Mouse (Mus musculus): ENCODE measurements around the gene Klhdc1. TPM values are rescaled to one million over a fixed set of nuclear protein-coding genes. Genes with fewer than 3 reads are reported as not detected.

Gene Klhdc1
- total and polyA plus RNA-seq, 2 experiments from 2014 or later: 11.2 to 23.7 TPM

GRCm38 (mm10) chr12:69253806-69254205, 12.8 kb downstream of the Klhdc1 start:
- H3K27ac ChIP-seq (ENCODE audit: low read depth, low read length): no peak overlapping the region
- H3K4me2 ChIP-seq (ENCODE audit: low read depth): no peak overlapping the region
- ATAC-seq (no peak), DNase-seq (no peak)
- no peak for TF ChIP-seq CTCF (IDR thresholded peaks at IDR 0.05; ENCODE audit: low read depth)
- no peak overlapping the region for H3K9ac ChIP-seq
- no peaks in the 10 kb centered on the region for H3K9me3 ChIP-seq (ENCODE audit: low read length)
- WGBS: 89% methylated on average over 1 of the region's 1 CpGs
- H3K4me1 ChIP-seq (ENCODE audit: insufficient read depth): no peaks in the 10 kb centered on the region
- no peak overlapping the region for H3K4me3 ChIP-seq (ENCODE audit: low read depth, low read length)
- no peaks in the 10 kb centered on the region for H3K36me3 ChIP-seq (ENCODE audit: insufficient read depth)
- no peaks in the 10 kb centered on the region for H3K27me3 ChIP-seq (ENCODE audit: insufficient read depth, low read length)

DNA sequence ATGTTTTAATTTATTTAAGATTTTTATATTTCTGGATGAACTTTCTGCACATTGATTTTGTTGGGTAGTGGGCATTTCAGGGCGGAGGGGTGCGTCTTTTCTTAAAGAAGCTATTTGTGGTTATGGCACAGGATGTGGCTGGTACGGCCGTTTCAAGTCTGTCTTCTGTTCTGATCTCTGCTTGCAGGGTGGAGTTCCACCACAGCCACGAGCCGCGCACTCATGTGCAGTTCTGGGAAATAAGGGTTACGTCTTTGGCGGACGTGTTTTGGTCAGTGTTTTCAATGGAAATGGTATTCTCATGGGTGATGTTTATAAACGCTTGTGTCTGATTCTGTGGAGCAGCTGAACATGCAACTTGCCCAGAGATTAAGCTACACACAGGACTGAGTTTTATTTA, 16.9 kb downstream of the Klhdc1 start:
- no peak overlapping the region for H3K9ac ChIP-seq
- no peak overlapping the region for H3K4me2 ChIP-seq (ENCODE audit: low read depth)
- no peak overlapping the region for H3K27ac ChIP-seq (ENCODE audit: low read depth, low read length)
- no peak for DNase-seq
- 87% methylated on average over 11 of the region's 11 CpGs for WGBS
- no peaks in the 10 kb centered on the region for H3K4me1 ChIP-seq (ENCODE audit: insufficient read depth)
- no peak for ATAC-seq
- no peaks in the 10 kb centered on the region for H3K36me3 ChIP-seq (ENCODE audit: insufficient read depth)
- no peak for TF ChIP-seq CTCF (IDR thresholded peaks at IDR 0.05; ENCODE audit: low read depth)
- no peaks in the 10 kb centered on the region for H3K9me3 ChIP-seq (ENCODE audit: low read length)
- no peak overlapping the region for H3K4me3 ChIP-seq (ENCODE audit: low read depth, low read length)
- H3K27me3 ChIP-seq (ENCODE audit: insufficient read depth, low read length): no peaks in the 10 kb centered on the region

DNA sequence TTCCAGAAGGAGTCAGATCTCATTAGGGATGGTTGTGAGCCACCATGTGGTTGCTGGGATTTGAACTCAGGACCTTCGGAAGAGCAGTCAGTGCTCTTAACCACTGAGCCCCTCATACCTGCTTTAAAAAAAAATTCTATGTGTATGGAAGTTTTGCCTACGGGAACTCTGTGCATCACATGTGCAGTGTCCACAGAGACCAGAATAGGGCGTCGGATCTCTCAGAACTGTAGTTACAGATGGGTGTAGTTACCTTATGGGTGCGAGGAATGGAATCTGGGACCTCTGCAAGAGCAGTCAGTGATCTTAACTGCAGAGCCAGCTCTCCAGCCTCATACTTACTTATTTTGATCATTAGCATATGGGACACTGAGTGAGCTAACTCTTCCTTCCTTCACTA, 21.3 kb downstream of the Klhdc1 start:
- 92% methylated on average over 5 of the region's 5 CpGs for WGBS
- no peak for ATAC-seq
- no peak for DNase-seq

GRCm38 (mm10) chr12:69265031-69265430, 24.1 kb downstream of the Klhdc1 start:
- Histone ChIP-seq H3K27ac (ENCODE audit: low read depth, low read length) (no peak overlapping the region), H3K9me3 (ENCODE audit: low read length) (no peaks in the 10 kb centered on the region), H3K4me1 (ENCODE audit: insufficient read depth) (no peaks in the 10 kb centered on the region), H3K4me3 (ENCODE audit: low read depth, low read length) (no peak overlapping the region), H3K4me2 (ENCODE audit: low read depth) (no peak overlapping the region), H3K9ac (no peak overlapping the region), H3K27me3 (ENCODE audit: insufficient read depth, low read length) (no peaks in the 10 kb centered on the region), H3K36me3 (ENCODE audit: insufficient read depth) (no peaks in the 10 kb centered on the region)
- no peak for DNase-seq
- TF ChIP-seq CTCF (IDR thresholded peaks at IDR 0.05; ENCODE audit: low read depth): no peak
- 93% methylated on average over 3 of the region's 3 CpGs for WGBS
- no peak for ATAC-seq

More for the DNA sequence above, 21.3 kb downstream of the Klhdc1 start:
- no peaks in the 10 kb centered on the region for H3K4me1 ChIP-seq (ENCODE audit: insufficient read depth)
- no peak overlapping the region for H3K4me3 ChIP-seq (ENCODE audit: low read depth, low read length)
- H3K36me3 ChIP-seq (ENCODE audit: insufficient read depth): no peaks in the 10 kb centered on the region
- H3K4me2 ChIP-seq (ENCODE audit: low read depth): no peak overlapping the region
- H3K9me3 ChIP-seq (ENCODE audit: low read length): no peaks in the 10 kb centered on the region
- no peak overlapping the region for H3K27ac ChIP-seq (ENCODE audit: low read depth, low read length)
- H3K9ac ChIP-seq: no peak overlapping the region
- H3K27me3 ChIP-seq (ENCODE audit: insufficient read depth, low read length): no peaks in the 10 kb centered on the region
- no peak for TF ChIP-seq CTCF (IDR thresholded peaks at IDR 0.05; ENCODE audit: low read depth)

DNA sequence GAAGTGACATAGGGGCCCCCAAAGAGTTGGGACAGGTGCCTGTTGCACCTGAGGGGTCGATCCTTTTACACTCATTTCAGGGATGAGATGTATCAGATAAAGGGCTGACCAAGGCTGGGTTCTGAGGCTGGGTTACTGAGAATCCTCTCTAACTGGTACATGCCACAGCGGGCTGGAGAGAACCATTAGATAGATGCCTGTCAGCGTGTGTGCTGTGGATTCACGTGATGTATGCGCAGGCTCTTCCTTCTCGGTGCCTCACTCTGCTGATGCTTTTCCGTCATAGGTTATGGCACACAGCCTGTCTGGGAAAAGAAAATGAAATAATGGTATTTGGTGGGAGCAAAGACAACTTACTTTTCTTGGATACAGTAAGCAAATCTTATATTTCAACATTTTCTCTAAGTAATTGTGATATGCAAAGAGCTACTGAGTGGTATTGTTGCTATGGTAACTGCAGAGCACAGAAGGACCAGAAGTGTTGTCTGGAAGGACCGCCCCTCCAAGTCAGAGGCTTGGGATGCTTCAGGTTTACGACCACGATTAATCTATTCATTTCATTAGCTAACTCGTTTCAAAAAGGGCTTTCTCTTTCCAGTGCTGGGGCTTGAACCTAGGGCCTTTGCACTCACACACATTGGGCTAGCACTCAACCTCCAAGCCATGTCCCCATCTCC, 27.1 kb downstream of the Klhdc1 start:
- Histone ChIP-seq H3K4me2 (ENCODE audit: low read depth) (no peak overlapping the region; the same call in 1 of the 2 replicates), H3K9me3 (ENCODE audit: low read length) (no peaks in the 10 kb centered on the region), H3K4me1 (ENCODE audit: insufficient read depth) (no peaks in the 10 kb centered on the region), H3K27ac (ENCODE audit: low read depth, low read length) (no peak overlapping the region), H3K4me3 (ENCODE audit: low read depth, low read length) (no peak overlapping the region), H3K27me3 (ENCODE audit: insufficient read depth, low read length) (no peaks in the 10 kb centered on the region), H3K9ac (no peak overlapping the region), H3K36me3 (ENCODE audit: insufficient read depth) (no peaks in the 10 kb centered on the region)
- no peak for TF ChIP-seq CTCF (IDR thresholded peaks at IDR 0.05; ENCODE audit: low read depth)
- ATAC-seq: peak; percentile 76
- WGBS: 66% methylated on average over 11 of the region's 11 CpGs
- peak; percentile 35 for DNase-seq

GRCm38 (mm10) chr12:69268956-69269355, 28.0 kb downstream of the Klhdc1 start:
- no peaks in the 10 kb centered on the region for H3K36me3 ChIP-seq (ENCODE audit: insufficient read depth)
- H3K4me1 ChIP-seq (ENCODE audit: insufficient read depth): no peaks in the 10 kb centered on the region
- H3K27ac ChIP-seq (ENCODE audit: low read depth, low read length): no peak overlapping the region
- no peak for TF ChIP-seq CTCF (IDR thresholded peaks at IDR 0.05; ENCODE audit: low read depth)
- no peak overlapping the region for H3K4me2 ChIP-seq (ENCODE audit: low read depth)
- no peak overlapping the region for H3K9ac ChIP-seq
- WGBS: 74% methylated on average over 2 of the region's 2 CpGs
- DNase-seq: no peak
- ATAC-seq: no peak
- H3K27me3 ChIP-seq (ENCODE audit: insufficient read depth, low read length): no peaks in the 10 kb centered on the region
- H3K4me3 ChIP-seq (ENCODE audit: low read depth, low read length): no peak overlapping the region
- no peaks in the 10 kb centered on the region for H3K9me3 ChIP-seq (ENCODE audit: low read length)

DNA sequence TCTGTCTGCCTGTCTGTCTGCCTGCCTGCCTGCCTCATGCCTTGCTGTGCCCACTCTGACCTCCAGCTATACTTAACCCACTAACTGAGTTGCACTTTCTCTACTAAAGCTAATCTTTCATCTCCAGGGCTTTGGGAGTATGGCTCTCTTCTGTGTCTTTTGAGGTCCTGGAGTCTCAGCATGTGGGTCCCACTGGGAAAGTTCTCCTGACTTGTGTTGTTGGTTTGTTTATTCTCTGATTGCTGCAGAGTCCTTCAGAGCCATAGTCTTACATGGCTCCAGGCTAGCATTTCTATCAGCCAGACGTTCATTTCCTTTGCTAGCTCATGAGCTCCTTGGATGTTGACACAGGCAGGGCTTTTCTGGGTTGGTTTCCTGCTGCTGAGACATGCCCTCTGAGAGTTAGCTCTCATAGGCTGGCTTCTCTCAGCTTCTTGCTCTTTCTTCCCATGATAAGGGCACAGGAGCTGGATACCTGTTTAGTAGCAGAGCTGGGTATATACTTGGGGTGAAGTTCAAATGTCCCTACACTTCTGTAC, 39.0 kb downstream of the Klhdc1 start:
- no peak overlapping the region for H3K9ac ChIP-seq
- no peaks in the 10 kb centered on the region for H3K9me3 ChIP-seq (ENCODE audit: low read length)
- H3K36me3 ChIP-seq (ENCODE audit: insufficient read depth): no peaks in the 10 kb centered on the region
- DNase-seq (no peak), ATAC-seq (no peak)
- H3K4me3 ChIP-seq (ENCODE audit: low read depth, low read length): no peak overlapping the region
- H3K4me2 ChIP-seq (ENCODE audit: low read depth): no peak overlapping the region
- H3K4me1 ChIP-seq (ENCODE audit: insufficient read depth): no peaks in the 10 kb centered on the region
- H3K27ac ChIP-seq (ENCODE audit: low read depth, low read length): no peak overlapping the region
- TF ChIP-seq CTCF (IDR thresholded peaks at IDR 0.05; ENCODE audit: low read depth): no peak
- 56% methylated on average over 1 of the region's 1 CpGs for WGBS
- no peaks in the 10 kb centered on the region for H3K27me3 ChIP-seq (ENCODE audit: insufficient read depth, low read length)
